Mouse (Mus musculus): ENCODE measurements around the gene Duoxa1. TPM values are rescaled to one million over a fixed set of nuclear protein-coding genes. Genes with fewer than 3 reads are reported as not detected.
"Not testable (repeated sequence)": the region's sequence is repeated elsewhere in the genome, so short reads cannot be mapped to it uniquely, and the experiment has no call there.

Gene Duoxa1
- polyA plus RNA-seq, 1 experiment from 2014 or later = not detected

GRCm38 (mm10) chr2:122351156-122351930 is 37.8 kb upstream of the Duoxa1 start:
- 70% methylated on average over 5 of the region's 5 CpGs for whole genome bisulfite sequencing
- Histone ChIP-seq H3K4me1 (peaks cover 60% of the 10 kb centered on the region), H3K27ac (peak overlapping the region; percentile 79), H3K9me3 (no peaks in the 10 kb centered on the region), H3K4me3 (no peak overlapping the region), H3K4me2 (replicated peaks) (0 out of 2 replicates have a peak overlapping the region, but pooled peaks have one; percentile 25), H3K27me3 (replicated peaks) (no peaks in the 10 kb centered on the region), H3K9ac (peak overlapping the region; percentile 35; the same call in 1 of the 2 replicates), H3K36me3 (peaks cover 16% of the 10 kb centered on the region)
- 0 out of 2 replicates have a peak, but pooled peaks have one; percentile 6 for ATAC-seq (ENCODE audit: low FRiP score, low read depth)

GRCm38 (mm10) chr2:122349136-122349785 is 35.7 kb upstream of the Duoxa1 start:
- Histone ChIP-seq H3K4me1 (peaks cover 53% of the 10 kb centered on the region), H3K27ac (peak overlapping the region; percentile 92), H3K4me3 (peak overlapping the region; percentile 42), H3K9ac (peak overlapping the region; percentile 75), H3K4me2 (replicated peaks) (peak overlapping the region; percentile 66), H3K36me3 (peaks cover 7% of the 10 kb centered on the region), H3K27me3 (replicated peaks) (no peaks in the 10 kb centered on the region), H3K9me3 (no peaks in the 10 kb centered on the region)
- WGBS = 10% methylated on average over 14 of the region's 14 CpGs
- ATAC-seq (ENCODE audit: low FRiP score, low read depth) = peak; percentile 49

DNA sequence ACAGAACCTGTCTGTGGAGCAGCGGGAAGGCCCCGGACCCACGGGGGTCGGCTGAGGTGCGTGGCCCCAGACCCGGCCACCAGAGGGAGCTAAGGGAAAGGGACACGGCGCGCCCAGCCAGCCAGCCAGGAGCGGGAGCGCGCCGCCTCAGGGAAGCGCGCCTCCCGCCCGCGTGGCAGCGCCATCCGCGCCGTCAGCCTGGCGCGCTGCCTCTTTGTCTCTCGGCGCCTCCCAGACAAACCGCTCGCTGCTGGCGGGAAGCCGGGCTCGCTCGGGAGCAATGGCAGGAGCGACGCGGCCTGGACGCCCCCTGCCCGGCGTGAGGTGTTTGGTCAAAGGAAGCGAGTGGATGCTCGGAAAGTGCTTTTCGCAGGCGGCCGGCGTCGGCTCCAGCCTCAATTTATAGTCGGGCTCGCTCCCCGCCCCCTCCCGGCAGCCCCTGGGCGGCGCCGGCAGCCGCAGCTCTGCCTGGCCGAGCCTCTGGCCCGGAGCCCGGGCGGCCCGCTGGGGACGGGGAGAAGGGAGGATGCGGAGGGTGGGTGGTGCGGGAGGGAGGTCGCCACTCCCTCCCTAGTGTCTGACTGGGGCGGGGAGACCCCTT is 35.1 kb upstream of the Duoxa1 start:
- Histone ChIP-seq H3K27me3 (replicated peaks) (no peaks in the 10 kb centered on the region), H3K4me3 (peak overlapping the region; percentile 42), H3K36me3 (peaks cover 3% of the 10 kb centered on the region), H3K4me2 (replicated peaks) (peak overlapping the region; percentile 66), H3K9me3 (no peaks in the 10 kb centered on the region), H3K4me1 (peaks cover 47% of the 10 kb centered on the region), H3K27ac (peak overlapping the region; percentile 92), H3K9ac (peak overlapping the region; percentile 75)
- WGBS = under 1% methylated on average over 61 of the region's 63 CpGs
- peak; percentile 83 for ATAC-seq (ENCODE audit: low FRiP score, low read depth)

GRCm38 (mm10) chr2:122347257-122347656 is 33.7 kb upstream of the Duoxa1 start:
- Histone ChIP-seq H3K9me3 (no peaks in the 10 kb centered on the region), H3K9ac (no peak overlapping the region), H3K27me3 (replicated peaks) (no peaks in the 10 kb centered on the region), H3K4me3 (no peak overlapping the region), H3K36me3 (no peaks in the 10 kb centered on the region), H3K4me1 (peaks cover 33% of the 10 kb centered on the region), H3K27ac (no peak overlapping the region), H3K4me2 (replicated peaks) (no peak overlapping the region)
- ATAC-seq (ENCODE audit: low FRiP score, low read depth) = no peak
- WGBS = 92% methylated on average over 3 of the region's 3 CpGs

DNA sequence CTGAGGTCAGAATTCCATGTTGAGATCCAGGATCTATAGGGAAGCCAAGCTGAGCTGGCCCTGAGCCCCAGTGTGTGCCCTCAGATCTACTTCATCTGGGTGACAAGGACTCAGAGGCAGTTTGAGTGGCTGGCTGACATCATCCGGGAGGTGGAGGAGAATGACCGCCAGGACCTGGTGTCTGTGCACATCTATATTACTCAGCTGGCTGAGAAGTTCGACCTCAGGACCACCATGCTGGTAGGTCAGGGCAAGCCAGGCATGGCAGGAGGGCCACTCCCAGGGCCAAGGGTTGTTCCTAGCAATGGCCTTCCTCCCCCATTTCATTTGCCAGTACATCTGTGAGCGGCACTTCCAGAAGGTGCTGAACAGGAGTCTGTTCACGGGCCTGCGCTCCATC is 32.6 kb upstream of the Duoxa1 start:
- H3K27ac ChIP-seq; H3K4me3 ChIP-seq; ATAC-seq (ENCODE audit: low FRiP score, low read depth); H3K9ac ChIP-seq; H3K27me3 ChIP-seq (replicated peaks); H3K9me3 ChIP-seq; H3K36me3 ChIP-seq; H3K4me2 ChIP-seq (replicated peaks): not testable (repeated sequence)
- peaks cover 22% of the 10 kb centered on the region for H3K4me1 ChIP-seq
- WGBS = 87% methylated on average over 6 of the region's 6 CpGs

- no peak overlapping the region for H3K4me3 ChIP-seq
- no peak for ATAC-seq (ENCODE audit: low FRiP score, low read depth)
- H3K27me3 ChIP-seq (replicated peaks) = no peaks in the 10 kb centered on the region
- no peak overlapping the region for H3K9ac ChIP-seq
- H3K9me3 ChIP-seq = no peaks in the 10 kb centered on the region
- 83% methylated on average over 6 of the region's 6 CpGs for WGBS
- H3K27ac ChIP-seq = no peak overlapping the region
- no peak overlapping the region for H3K4me2 ChIP-seq (replicated peaks)
- H3K4me1 ChIP-seq = peaks cover 18% of the 10 kb centered on the region
- H3K36me3 ChIP-seq = no peaks in the 10 kb centered on the region
Measured at GRCm38 (mm10) chr2:122345106-122345893, 31.8 kb upstream of the Duoxa1 start.

GRCm38 (mm10) chr2:122337291-122337690 is 23.8 kb upstream of the Duoxa1 start:
- Histone ChIP-seq H3K9me3 (no peaks in the 10 kb centered on the region), H3K9ac (0 out of 2 replicates have a peak overlapping the region, but pooled peaks have one; percentile 1), H3K4me3 (no peak overlapping the region), H3K36me3 (no peaks in the 10 kb centered on the region), H3K4me1 (no peaks in the 10 kb centered on the region), H3K27ac (no peak overlapping the region), H3K27me3 (replicated peaks) (no peaks in the 10 kb centered on the region), H3K4me2 (replicated peaks) (peak overlapping the region; percentile 33)
- 65% methylated on average over 21 of the region's 21 CpGs for WGBS
- peak; percentile 48; the same call in 1 of the 2 replicates for ATAC-seq (ENCODE audit: low FRiP score, low read depth)

- Histone ChIP-seq H3K4me1 (no peaks in the 10 kb centered on the region), H3K9ac (no peak overlapping the region)
- WGBS = 80% methylated on average over 3 of the region's 3 CpGs
Measured at GRCm38 (mm10) chr2:122334170-122334569, 20.6 kb upstream of the Duoxa1 start.

GRCm38 (mm10) chr2:122332222-122332621 is 18.7 kb upstream of the Duoxa1 start:
- ATAC-seq (ENCODE audit: low FRiP score, low read depth) = no peak
- Histone ChIP-seq H3K9me3 (no peaks in the 10 kb centered on the region), H3K27me3 (replicated peaks) (no peaks in the 10 kb centered on the region), H3K4me1 (no peaks in the 10 kb centered on the region), H3K4me3 (no peak overlapping the region), H3K9ac (no peak overlapping the region), H3K4me2 (replicated peaks) (no peak overlapping the region), H3K36me3 (no peaks in the 10 kb centered on the region), H3K27ac (no peak overlapping the region)
- WGBS = 86% methylated on average over 3 of the region's 3 CpGs

More at GRCm38 (mm10) chr2:122334170-122334569, 20.6 kb upstream of the Duoxa1 start:
- no peak overlapping the region for H3K27ac ChIP-seq
- no peak overlapping the region for H3K4me2 ChIP-seq (replicated peaks)
- no peaks in the 10 kb centered on the region for H3K9me3 ChIP-seq
- H3K36me3 ChIP-seq = no peaks in the 10 kb centered on the region
- H3K27me3 ChIP-seq (replicated peaks) = no peaks in the 10 kb centered on the region
- no peak overlapping the region for H3K4me3 ChIP-seq
- no peak for ATAC-seq (ENCODE audit: low FRiP score, low read depth)

GRCm38 (mm10) chr2:122330317-122330716 is 16.8 kb upstream of the Duoxa1 start:
- H3K4me2 ChIP-seq (replicated peaks); ATAC-seq (ENCODE audit: low FRiP score, low read depth); H3K36me3 ChIP-seq; H3K4me1 ChIP-seq; H3K27ac ChIP-seq; H3K27me3 ChIP-seq (replicated peaks); H3K4me3 ChIP-seq; H3K9me3 ChIP-seq; H3K9ac ChIP-seq: not testable (repeated sequence)
- 84% methylated on average over 6 of the region's 6 CpGs for WGBS

DNA sequence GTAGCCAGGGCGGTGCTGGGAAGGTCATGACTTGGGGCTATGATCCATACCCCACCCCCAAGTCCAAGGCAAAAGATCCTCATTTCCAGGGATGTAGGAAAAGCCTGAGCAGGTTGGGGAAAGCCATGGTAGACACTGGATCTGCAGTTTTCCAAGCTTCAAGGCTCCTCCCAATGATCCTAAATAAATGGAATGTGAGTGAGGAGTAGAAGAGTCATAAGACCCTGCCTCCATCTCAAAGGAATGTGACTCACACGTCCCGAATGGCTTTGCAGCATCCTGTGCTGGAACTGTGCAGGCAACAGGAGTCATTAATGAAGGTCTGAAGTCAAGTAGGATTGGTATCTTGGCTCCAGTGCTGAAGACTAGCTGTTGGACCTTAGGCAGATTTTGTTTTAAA is 14.5 kb upstream of the Duoxa1 start:
- H3K4me1 ChIP-seq = no peaks in the 10 kb centered on the region
- no peak overlapping the region for H3K9ac ChIP-seq
- H3K36me3 ChIP-seq = no peaks in the 10 kb centered on the region
- ATAC-seq (ENCODE audit: low FRiP score, low read depth) = no peak
- no peaks in the 10 kb centered on the region for H3K27me3 ChIP-seq (replicated peaks)
- H3K4me3 ChIP-seq = no peak overlapping the region
- no peaks in the 10 kb centered on the region for H3K9me3 ChIP-seq
- H3K27ac ChIP-seq = no peak overlapping the region
- H3K4me2 ChIP-seq (replicated peaks) = no peak overlapping the region
- 73% methylated on average over 3 of the region's 3 CpGs for WGBS

DNA sequence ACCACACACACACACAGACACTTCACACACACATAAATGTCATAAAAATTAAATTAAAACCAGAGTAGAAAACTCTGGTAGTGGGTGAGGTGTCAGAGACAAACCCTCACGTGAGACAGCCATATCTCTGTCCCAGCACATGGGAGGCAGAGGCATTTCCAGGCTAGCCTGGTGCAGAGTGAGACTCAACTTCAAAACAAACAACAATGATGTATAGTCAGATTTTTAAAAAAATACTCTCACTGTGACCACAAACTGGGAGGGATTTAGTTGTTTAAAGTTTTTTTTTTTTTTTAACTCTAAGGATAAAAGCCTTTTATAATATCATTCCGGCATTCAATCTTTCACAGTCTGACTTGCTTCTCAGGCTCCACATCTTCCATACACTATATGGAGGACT is 11.8 kb upstream of the Duoxa1 start:
- Histone ChIP-seq H3K4me1 (no peaks in the 10 kb centered on the region), H3K4me3 (no peak overlapping the region), H3K27ac (no peak overlapping the region), H3K9ac (no peak overlapping the region), H3K4me2 (replicated peaks) (no peak overlapping the region), H3K27me3 (replicated peaks) (no peaks in the 10 kb centered on the region), H3K36me3 (no peaks in the 10 kb centered on the region), H3K9me3 (no peaks in the 10 kb centered on the region)
- WGBS = 83% methylated on average over 2 of the region's 2 CpGs
- ATAC-seq (ENCODE audit: low FRiP score, low read depth) = no peak

Measured in neural tube, embryonic 12.5 days (tissue).